Comparison of ENCODE assay signal across 19 mouse cellular contexts in genomic region chr10:60113965-60114690, GRCm38 (mm10). TPM values are rescaled to one million over a fixed set of nuclear protein-coding genes. Genes with fewer than 3 reads are reported as not detected.
DNase-seq lines count a peak whose midpoint lies in the region; ATAC-seq and TF ChIP-seq lines count a peak whose summit lies in the region.
"Had no signal": no experiment of that assay in that cellular context is flagged by ENCODE, and none has a peak within 500 bp of the region (broad histone marks: within the 10 kb centered on the region; RNA-seq: fewer than 3 reads in every experiment).

No protein-coding gene starts in this region.

- H3K4me2 ChIP-seq in hindbrain, postnatal 0 days (ENCODE audit: low read depth, low read length) = no peak overlapping the region
- no peak overlapping the region for H3K4me2 ChIP-seq in hindbrain, embryonic 14.5 days (replicated peaks)
- H3K4me2 ChIP-seq in midbrain, embryonic 15.5 days = no peak overlapping the region
- H3K4me2 ChIP-seq in midbrain, embryonic 16.5 days (ENCODE audit: low read length) = no peak overlapping the region
- H3K4me2 ChIP-seq in lung, postnatal 0 days (replicated peaks; ENCODE audit: low read depth, low read length) = no peak overlapping the region
- H3K4me2 ChIP-seq: heart, embryonic 15.5 days; limb, embryonic 12.5 days; liver, embryonic 13.5 days had no signal

- H3K9me3 ChIP-seq in hindbrain, postnatal 0 days (ENCODE audit: low read length) = no peaks in the 10 kb centered on the region
- H3K9me3 ChIP-seq in hindbrain, embryonic 14.5 days (ENCODE audit: control insufficient read depth, low read length) = no peaks in the 10 kb centered on the region
- H3K9me3 ChIP-seq in midbrain, embryonic 15.5 days = no peaks in the 10 kb centered on the region
- no peaks in the 10 kb centered on the region for H3K9me3 ChIP-seq in midbrain, embryonic 16.5 days (replicated peaks; ENCODE audit: control insufficient read depth, low read length, poor library complexity, severe bottlenecking)
- H3K9me3 ChIP-seq in lung, postnatal 0 days (ENCODE audit: low read length) = no peaks in the 10 kb centered on the region
- H3K9me3 ChIP-seq: heart, embryonic 15.5 days; limb, embryonic 12.5 days; liver, embryonic 13.5 days had no signal

- H3K9ac ChIP-seq in hindbrain, postnatal 0 days (replicated peaks; ENCODE audit: low read length) = no peak overlapping the region
- no peak overlapping the region for H3K9ac ChIP-seq in hindbrain, embryonic 14.5 days
- H3K9ac ChIP-seq in midbrain, embryonic 15.5 days = no peak overlapping the region
- no peak overlapping the region for H3K9ac ChIP-seq in midbrain, embryonic 16.5 days (ENCODE audit: low read depth, low read length)
- H3K9ac ChIP-seq in lung, postnatal 0 days (replicated peaks; ENCODE audit: low read depth) = no peak overlapping the region
- no peak overlapping the region for H3K9ac ChIP-seq in heart, adult 2 months (ENCODE audit: low read depth, low read length)
- H3K9ac ChIP-seq: heart, embryonic 15.5 days; limb, embryonic 12.5 days; liver, embryonic 13.5 days had no signal

- WGBS in hindbrain, postnatal 0 days = 89% methylated on average over 9 of the region's 9 CpGs
- 93% methylated on average over 9 of the region's 9 CpGs for WGBS in hindbrain, embryonic 14.5 days
- 95% methylated on average over 9 of the region's 9 CpGs for WGBS in midbrain, embryonic 15.5 days
- WGBS in midbrain, embryonic 16.5 days = 94% methylated on average over 9 of the region's 9 CpGs
- WGBS in lung, postnatal 0 days = 57% methylated on average over 9 of the region's 9 CpGs
- WGBS in heart, adult 2 months = 90% methylated on average over 9 of the region's 9 CpGs

- H3K27ac ChIP-seq in hindbrain, postnatal 0 days = 0 out of 2 replicates have a peak overlapping the region, but pooled peaks have one; percentile 29
- H3K27ac ChIP-seq in hindbrain, embryonic 14.5 days = no peak overlapping the region
- peak overlapping the region; percentile 28; the same call in 1 of the 2 replicates for H3K27ac ChIP-seq in midbrain, embryonic 15.5 days
- no peak overlapping the region for H3K27ac ChIP-seq in midbrain, embryonic 16.5 days (ENCODE audit: low read length)
- peak overlapping the region; percentile 67 for H3K27ac ChIP-seq in lung, postnatal 0 days (ENCODE audit: low read length)
- H3K27ac ChIP-seq in heart, adult 2 months = no peak overlapping the region
- H3K27ac ChIP-seq: heart, embryonic 15.5 days; limb, embryonic 12.5 days; liver, embryonic 13.5 days; stomach, postnatal 0 days had no signal

- TF ChIP-seq CTCF in hindbrain, postnatal 0 days (IDR thresholded peaks at IDR 0.05; ENCODE audit: low read depth) = no peak
- no peak for TF ChIP-seq CTCF in lung, postnatal 0 days (IDR thresholded peaks at IDR 0.05)
- TF ChIP-seq CTCF in heart, adult 2 months (IDR thresholded peaks at IDR 0.05) = no peak

- H3K4me3 ChIP-seq in hindbrain, postnatal 0 days (ENCODE audit: low read length) = no peak overlapping the region
- no peak overlapping the region for H3K4me3 ChIP-seq in hindbrain, embryonic 14.5 days (replicated peaks; ENCODE audit: low read length)
- no peak overlapping the region for H3K4me3 ChIP-seq in midbrain, embryonic 15.5 days
- H3K4me3 ChIP-seq in midbrain, embryonic 16.5 days (ENCODE audit: low read depth, low read length) = no peak overlapping the region
- no peak overlapping the region for H3K4me3 ChIP-seq in lung, postnatal 0 days (ENCODE audit: low read depth, low read length)
- H3K4me3 ChIP-seq in heart, adult 2 months = no peak overlapping the region
- H3K4me3 ChIP-seq: heart, embryonic 15.5 days; limb, embryonic 12.5 days; liver, embryonic 13.5 days had no signal

- no peak for ATAC-seq in hindbrain, postnatal 0 days
- ATAC-seq in hindbrain, embryonic 14.5 days (ENCODE audit: low FRiP score) = no peak
- no peak for ATAC-seq in midbrain, embryonic 15.5 days (replicated peaks)
- no peak for ATAC-seq in midbrain, embryonic 16.5 days
- ATAC-seq in lung, postnatal 0 days = peak; percentile 88
- ATAC-seq: activated CD4-positive, CD25-positive, alpha-beta regulatory T cell, adult 4 months had no signal

- H3K36me3 ChIP-seq in hindbrain, postnatal 0 days (ENCODE audit: insufficient read depth, low read length) = no peaks in the 10 kb centered on the region
- H3K36me3 ChIP-seq in hindbrain, embryonic 14.5 days (replicated peaks; ENCODE audit: control insufficient read depth, insufficient read depth) = peaks cover 11% of the 10 kb centered on the region; the same call in 1 of the 2 replicates
- H3K36me3 ChIP-seq in midbrain, embryonic 15.5 days (replicated peaks) = no peaks in the 10 kb centered on the region
- no peaks in the 10 kb centered on the region for H3K36me3 ChIP-seq in midbrain, embryonic 16.5 days (ENCODE audit: control insufficient read depth, insufficient read depth, low read length)
- no peaks in the 10 kb centered on the region for H3K36me3 ChIP-seq in lung, postnatal 0 days (ENCODE audit: insufficient read depth, low read length)
- H3K36me3 ChIP-seq in heart, adult 2 months (ENCODE audit: control insufficient read depth, insufficient read depth, low read length) = no peaks in the 10 kb centered on the region
- H3K36me3 ChIP-seq: heart, embryonic 15.5 days; limb, embryonic 12.5 days; liver, embryonic 13.5 days had no signal

- H3K79me2 ChIP-seq in heart, adult 2 months (replicated peaks; ENCODE audit: control insufficient read depth, insufficient read depth, low read length) = no peaks in the 10 kb centered on the region

- no peaks in the 10 kb centered on the region for H3K27me3 ChIP-seq in hindbrain, postnatal 0 days (ENCODE audit: insufficient read depth, low read length)
- H3K27me3 ChIP-seq in hindbrain, embryonic 14.5 days (ENCODE audit: control insufficient read depth, insufficient read depth, low read length) = no peaks in the 10 kb centered on the region
- H3K27me3 ChIP-seq in midbrain, embryonic 15.5 days (replicated peaks) = no peaks in the 10 kb centered on the region
- H3K27me3 ChIP-seq in midbrain, embryonic 16.5 days (ENCODE audit: control insufficient read depth, insufficient read depth, low read depth, low read length) = no peaks in the 10 kb centered on the region
- peaks cover 4% of the 10 kb centered on the region; the same call in 1 of the 2 replicates for H3K27me3 ChIP-seq in lung, postnatal 0 days (replicated peaks; ENCODE audit: insufficient read depth, low read length)
- H3K27me3 ChIP-seq in heart, adult 2 months (ENCODE audit: control insufficient read depth, insufficient read depth, low read length) = no peaks in the 10 kb centered on the region

- no peak for DNase-seq in hindbrain, postnatal 0 days (ENCODE audit: low spot score)
- DNase-seq in hindbrain, embryonic 14.5 days (ENCODE audit: low spot score) = no peak
- DNase-seq in lung, postnatal 0 days (ENCODE audit: low spot score) = peak; percentile 65
- DNase-seq in natural killer cell, adult 2 months (ENCODE audit: low spot score in 2 of 2) = no peak
- DNase-seq in heart, adult 2 months = no peak
- DNase-seq: adrenal gland, postnatal 25 days; B cell, adult 2 months; cerebellum, adult 8-10 months; heart, adult 11 months; layer of hippocampus, postnatal 36 days; liver, embryonic 13.5 days; right cerebral cortex, postnatal 25 days; thymus, postnatal 25 days had no signal

- TF ChIP-seq POLR2A in heart, adult 2 months (IDR thresholded peaks at IDR 0.05; ENCODE audit: insufficient read depth, low read depth, low read length) = no peak

- intact Hi-C loops in heart, adult 2 months (cut with DNase I) = no loop called here

- H3K4me1 ChIP-seq in hindbrain, postnatal 0 days (ENCODE audit: insufficient read depth, low read length) = peaks cover 37% of the 10 kb centered on the region
- H3K4me1 ChIP-seq in hindbrain, embryonic 14.5 days (replicated peaks; ENCODE audit: control insufficient read depth, insufficient read depth, low read length) = peaks cover 39% of the 10 kb centered on the region
- H3K4me1 ChIP-seq in midbrain, embryonic 15.5 days = peaks cover 53% of the 10 kb centered on the region
- H3K4me1 ChIP-seq in midbrain, embryonic 16.5 days (ENCODE audit: control insufficient read depth, insufficient read depth, low read length) = peaks cover 55% of the 10 kb centered on the region
- peaks cover 6% of the 10 kb centered on the region; the same call in 1 of the 2 replicates for H3K4me1 ChIP-seq in lung, postnatal 0 days (ENCODE audit: insufficient read depth, low read depth, low read length)
- no peaks in the 10 kb centered on the region for H3K4me1 ChIP-seq in heart, adult 2 months (ENCODE audit: control insufficient read depth, insufficient read depth, low read length)

- peak; percentile 94 for TF ChIP-seq EP300 in lung, postnatal 0 days (IDR thresholded peaks at IDR 0.05)
- TF ChIP-seq EP300 in heart, adult 2 months (IDR thresholded peaks at IDR 0.05; ENCODE audit: insufficient read depth, low read depth, low read length) = no peak

RNA-seq across cellular contexts. Expression of gene Spock2, which starts 8.1 kb away (rescaled TPM):
- total RNA-seq in hindbrain, postnatal 0 days (2014; rRNA removed) = 283 and 297 TPM in 2 replicates
- polyA plus RNA-seq in hindbrain, postnatal 0 days (2015; fragmentation: Nextera tagmentation; extraction: Ambion mirVana) = 98.0 and 106 TPM in 2 replicates
- polyA plus RNA-seq in hindbrain, embryonic 14.5 days (2014; fragmentation: Nextera tagmentation; extraction: Ambion mirVana) = 85.3 and 88.8 TPM in 2 replicates
- 106 and 113 TPM in 2 replicates for polyA plus RNA-seq in midbrain, embryonic 15.5 days (2015; fragmentation: Nextera tagmentation; extraction: Ambion mirVana)
- polyA plus RNA-seq in midbrain, embryonic 16.5 days (2015; fragmentation: Nextera tagmentation; extraction: Ambion mirVana) = 115 and 129 TPM in 2 replicates
- 42.8 and 45.6 TPM in 2 replicates for polyA plus RNA-seq in lung, postnatal 0 days (2015; fragmentation: Nextera tagmentation; extraction: Ambion mirVana)
- 10 to 100 TPM; 12.2 to 21.7 TPM for total RNA-seq in heart, adult 2 months (2021)
- 8.4 and 10.6 TPM in 2 replicates for polyA plus RNA-seq in heart, adult 2 months (2012; rRNA removed)

Comparison
In these comparisons a context has a peak if more than half of its experiments do, and no peak if none do; other contexts are left out.
1. H3K27ac ChIP-seq: peak in hindbrain, postnatal 0 days (single experiment), midbrain, embryonic 15.5 days (single experiment) and lung, postnatal 0 days (single experiment); none in hindbrain, embryonic 14.5 days (single experiment), midbrain, embryonic 16.5 days (single experiment) and heart, adult 2 months (single experiment).